16 mouse cellular contexts compared by ENCODE assay signal in the genomic region with DNA sequence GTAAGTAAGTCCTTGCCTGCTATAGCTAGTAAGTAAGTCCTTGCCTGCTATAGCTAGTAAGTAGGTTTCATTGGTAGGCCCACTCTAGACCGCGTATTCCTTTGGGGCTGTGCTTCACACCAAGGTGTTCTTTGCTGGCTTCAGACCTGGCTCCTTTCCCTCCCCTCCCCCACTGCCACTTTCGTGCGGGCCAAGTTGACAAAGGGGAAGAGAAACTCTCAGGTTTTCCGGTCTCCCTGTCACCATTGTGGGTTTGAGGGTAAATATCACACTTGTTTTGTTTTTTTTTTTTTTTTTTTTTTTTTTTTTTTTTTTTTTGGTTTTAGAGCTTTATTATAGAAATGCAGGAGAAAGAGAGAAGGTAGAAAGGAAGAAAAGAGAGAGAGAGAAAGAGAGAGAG. TPM values are rescaled to one million over a fixed set of nuclear protein-coding genes. Genes with fewer than 3 reads are reported as not detected.
DNase-seq lines count a peak whose midpoint lies in the region; ATAC-seq and TF ChIP-seq lines count a peak whose summit lies in the region.
"Had no signal": no experiment of that assay in that cellular context is flagged by ENCODE, and none has a peak within 500 bp of the region (broad histone marks: within the 10 kb centered on the region; RNA-seq: fewer than 3 reads in every experiment).

No protein-coding gene starts in this region.

- ATAC-seq in lung, postnatal 0 days: no peak
- ATAC-seq: midbrain, embryonic 15.5 days had no signal

- no peak for TF ChIP-seq EP300 in MEL (IDR thresholded peaks at IDR 0.05; ENCODE audit: low read depth in 1 of 2, low read length in 2 of 2)
- TF ChIP-seq EP300 in lung, postnatal 0 days (IDR thresholded peaks at IDR 0.05): no peak

- TF ChIP-seq CTCF in MEL (IDR thresholded peaks at IDR 0.05 in 2 of 3, conservative IDR thresholded peaks at IDR 0.05 in 1 of 3; ENCODE audit: control insufficient read depth in 1 of 3, insufficient read depth in 1 of 3, low read depth in 2 of 3, low read length in 3 of 3, poor library complexity in 1 of 3, severe bottlenecking in 1 of 3): no peak
- no peak for TF ChIP-seq CTCF in lung, postnatal 0 days (IDR thresholded peaks at IDR 0.05)

- no peaks in the 10 kb centered on the region for H3K9me3 ChIP-seq in MEL (replicated peaks; ENCODE audit: insufficient read depth, low read length)
- no peaks in the 10 kb centered on the region for H3K9me3 ChIP-seq in lung, postnatal 0 days (ENCODE audit: low read length)
- H3K9me3 ChIP-seq: embryonic facial prominence, embryonic 15.5 days; G1E; midbrain, embryonic 15.5 days had no signal

- no peak for DNase-seq in MEL (ENCODE audit: low read depth, low spot score)
- peak; percentile 24 for DNase-seq in lung, postnatal 0 days (ENCODE audit: low spot score)
- DNase-seq in spleen, adult 12 weeks (ENCODE audit: low spot score): peak; percentile 49
- peak; percentile 85 for DNase-seq in thymus, postnatal 25 days
- DNase-seq in urinary bladder, postnatal 14 days (ENCODE audit: low spot score): no peak
- no peak for DNase-seq in cerebellum, adult 9-11 months
- DNase-seq in retina, postnatal 1 day: no peak
- DNase-seq: lung, embryonic 14.5 days had no signal

- H3K79me2 ChIP-seq in MEL (ENCODE audit: control insufficient read depth, insufficient read depth, low read length, poor library complexity): no peaks in the 10 kb centered on the region

- no peak overlapping the region for H3K9ac ChIP-seq in MEL (ENCODE audit: control insufficient read depth, low read depth, low read length, poor library complexity, severe bottlenecking)
- H3K9ac ChIP-seq in lung, postnatal 0 days (replicated peaks; ENCODE audit: low read depth): no peak overlapping the region
- H3K9ac ChIP-seq: embryonic facial prominence, embryonic 15.5 days; lung, embryonic 14.5 days; midbrain, embryonic 15.5 days had no signal

- H3K4me3 ChIP-seq in MEL (ENCODE audit: control insufficient read depth in 1 of 2, insufficient read depth in 1 of 2, low read depth in 2 of 2, low read length in 2 of 2): no peak overlapping the region
- H3K4me3 ChIP-seq in lung, postnatal 0 days (ENCODE audit: low read depth, low read length): no peak overlapping the region
- H3K4me3 ChIP-seq: embryonic facial prominence, embryonic 15.5 days; midbrain, embryonic 15.5 days had no signal

- H3K36me3 ChIP-seq in MEL (ENCODE audit: control insufficient read depth in 1 of 2, insufficient read depth in 2 of 2, low read length in 2 of 2): no peaks in the 10 kb centered on the region
- H3K36me3 ChIP-seq in lung, postnatal 0 days (ENCODE audit: insufficient read depth, low read length): no peaks in the 10 kb centered on the region
- H3K36me3 ChIP-seq: embryonic facial prominence, embryonic 15.5 days; G1E; midbrain, embryonic 15.5 days had no signal

- TF ChIP-seq RAD21 in MEL (IDR thresholded peaks at IDR 0.05; ENCODE audit: low read depth, low read length): no peak

- no peak for TF ChIP-seq POLR2A in MEL (IDR thresholded peaks at IDR 0.05; ENCODE audit: control insufficient read depth in 1 of 2, insufficient read depth in 1 of 2, low read depth in 1 of 2, low read length in 2 of 2, poor library complexity in 1 of 2)

- no peaks in the 10 kb centered on the region for H3K27me3 ChIP-seq in MEL (ENCODE audit: control insufficient read depth in 1 of 2, insufficient read depth in 2 of 2, low read length in 2 of 2)
- H3K27me3 ChIP-seq in lung, postnatal 0 days (replicated peaks; ENCODE audit: insufficient read depth, low read length): no peaks in the 10 kb centered on the region
- H3K27me3 ChIP-seq: embryonic facial prominence, embryonic 15.5 days; midbrain, embryonic 15.5 days had no signal

- 44% methylated on average over 5 of the region's 5 CpGs for WGBS in lung, postnatal 0 days

- H3K4me1 ChIP-seq in MEL (ENCODE audit: control insufficient read depth in 1 of 2, insufficient read depth in 2 of 2, low read length in 2 of 2): peaks cover 2 to 11% of the 10 kb centered on the region in 2 experiments; a peak in 3 of 4 replicates
- H3K4me1 ChIP-seq in lung, postnatal 0 days (ENCODE audit: insufficient read depth, low read depth, low read length): no peaks in the 10 kb centered on the region
- H3K4me1 ChIP-seq: midbrain, embryonic 15.5 days had no signal

- H3K27ac ChIP-seq in MEL (ENCODE audit: control insufficient read depth, low read depth, low read length): no peak overlapping the region
- 0 out of 2 replicates have a peak overlapping the region, but pooled peaks have one; percentile 6 for H3K27ac ChIP-seq in lung, postnatal 0 days (ENCODE audit: low read length)
- H3K27ac ChIP-seq: embryonic facial prominence, embryonic 15.5 days; midbrain, embryonic 15.5 days had no signal

- no peak overlapping the region for H3K4me2 ChIP-seq in lung, postnatal 0 days (replicated peaks; ENCODE audit: low read depth, low read length)
- H3K4me2 ChIP-seq: embryonic facial prominence, embryonic 15.5 days; lung, embryonic 14.5 days; midbrain, embryonic 15.5 days had no signal

TF ChIP-seq in MEL, 35 proteins besides CTCF, POLR2A, EP300 and RAD21:
- TF ChIP-seq ZNF384 (IDR thresholded peaks at IDR 0.05; ENCODE audit: low read depth, low read length) (peak; percentile 86), CHD1 (IDR thresholded peaks at IDR 0.05; ENCODE audit: low read depth, low read length) (no peak)

RNA-seq across cellular contexts. Expression of gene Dus2, which starts 1.4 kb away (rescaled TPM):
- total RNA-seq in MEL (2012; rRNA removed): 8.6 and 9.2 TPM in 2 replicates
- polyA plus RNA-seq in MEL (2012; ENCODE audit: insufficient read depth in 1 of 2, insufficient read length in 2 of 2, low read depth in 1 of 2, low replicate concordance in 2 of 2, missing spikeins in 1 of 2): 10 to 100 TPM in 1 of 2 experiments, not detected in 1; 11.9 TPM
- 7.4 and 8.8 TPM in 2 replicates for polyA plus RNA-seq in lung, postnatal 0 days (2015; fragmentation: Nextera tagmentation; extraction: Ambion mirVana)

RNA-seq across cellular contexts. Expression of gene Dpep3, which starts 13.3 kb away (rescaled TPM):
- total RNA-seq in MEL (2012; rRNA removed): not detected in 2 replicates
- polyA plus RNA-seq in MEL (2012; ENCODE audit: insufficient read depth in 1 of 2, insufficient read length in 2 of 2, low read depth in 1 of 2, low replicate concordance in 2 of 2, missing spikeins in 1 of 2): under 1 TPM in 1 of 2 experiments, not detected in 1; 0.11 TPM
- polyA plus RNA-seq in lung, postnatal 0 days (2015; fragmentation: Nextera tagmentation; extraction: Ambion mirVana): 0.13 TPM in 1 of 2 replicates, not detected in the other
- total RNA-seq: common myeloid progenitor, adult 5-6 weeks; heart, adult 18-20 months; heart, postnatal 10 days; left cerebral cortex, postnatal 36 days had no signal
- polyA plus RNA-seq: embryonic facial prominence, embryonic 15.5 days; G1E; lung, embryonic 14.5 days; midbrain, embryonic 15.5 days had no signal

RNA-seq across cellular contexts. Expression of gene Dpep2nb, which starts 13.3 kb away (rescaled TPM):
- not detected in 2 replicates for total RNA-seq in MEL (2012; rRNA removed)
- polyA plus RNA-seq in MEL (2012; ENCODE audit: insufficient read depth in 1 of 2, insufficient read length in 2 of 2, low read depth in 1 of 2, low replicate concordance in 2 of 2, missing spikeins in 1 of 2): under 1 TPM in 1 of 2 experiments, not detected in 1; 0.14 TPM
- polyA plus RNA-seq in lung, postnatal 0 days (2015; fragmentation: Nextera tagmentation; extraction: Ambion mirVana): 0.12 TPM in 1 of 2 replicates, not detected in the other
- total RNA-seq: heart, adult 18-20 months; heart, postnatal 10 days had no signal
- polyA plus RNA-seq: embryonic facial prominence, embryonic 15.5 days; G1E; large intestine, adult 2 months; lung, embryonic 14.5 days had no signal

RNA-seq across cellular contexts. Expression of gene Ddx28, which starts 19.2 kb away (rescaled TPM):
- 23.4 and 29.9 TPM in 2 replicates for total RNA-seq in MEL (2012; rRNA removed)
- polyA plus RNA-seq in MEL (2012; ENCODE audit: insufficient read depth in 1 of 2, insufficient read length in 2 of 2, low read depth in 1 of 2, low replicate concordance in 2 of 2, missing spikeins in 1 of 2): 10 to 100 TPM in 1 of 2 experiments, not detected in 1; 21.8 TPM
- polyA plus RNA-seq in lung, postnatal 0 days (2015; fragmentation: Nextera tagmentation; extraction: Ambion mirVana): 10.5 and 11.4 TPM in 2 replicates

RNA-seq across cellular contexts. Expression of gene Slc12a4, which starts 26.6 kb away (rescaled TPM):
- 22.2 and 25.6 TPM in 2 replicates for total RNA-seq in MEL (2012; rRNA removed)
- 10 to 100 TPM in 1 of 2 experiments, not detected in 1; 32.3 TPM for polyA plus RNA-seq in MEL (2012; ENCODE audit: insufficient read depth in 1 of 2, insufficient read length in 2 of 2, low read depth in 1 of 2, low replicate concordance in 2 of 2, missing spikeins in 1 of 2)
- 29.2 and 33.9 TPM in 2 replicates for polyA plus RNA-seq in lung, postnatal 0 days (2015; fragmentation: Nextera tagmentation; extraction: Ambion mirVana)

Comparison
In these comparisons a context has a peak if more than half of its experiments do, and no peak if none do; other contexts are left out.
1. DNase-seq: peak in lung, postnatal 0 days (single experiment), spleen, adult 12 weeks (single experiment) and thymus, postnatal 25 days (single experiment); none in MEL (single experiment), urinary bladder, postnatal 14 days (single experiment), cerebellum, adult 9-11 months (single experiment) and retina, postnatal 1 day (single experiment).